Mouse (Mus musculus) CH12.LX (cell line): ENCODE results near the gene Olfr149. TPM values are rescaled to one million over a fixed set of nuclear protein-coding genes. Genes with fewer than 3 reads are reported as not detected.

Experiments
- DNase-seq: peaks from one replicate; pipeline ENCODE4 v3.0.0-alpha.2; 2013; ENCODE audit errors: extremely low read depth
- H3K27ac ChIP-seq: 2 replicates; pipeline ENCODE4 v1.5.1; 2012; ENCODE audit warnings: low read depth, mild to moderate bottlenecking, control low read depth, moderate library complexity; ENCODE audit not compliant: insufficient read depth
- H3K27me3 ChIP-seq: replicated peaks from 2 replicates; pipeline ENCODE3; 2012; ENCODE audit warnings: inconsistent platforms
- H3K36me3 ChIP-seq, 2 experiments: replicated peaks in 1 of 2; 2 replicates each; pipeline versions ENCODE3 to v1.6.1; 2012; ENCODE audit warnings: inconsistent platforms in 1 of 2, low read length in 1 of 2, mild to moderate bottlenecking in 1 of 2, mixed read lengths in 1 of 2, moderate library complexity in 1 of 2; ENCODE audit not compliant: control insufficient read depth in 1 of 2, insufficient read depth in 1 of 2
- H3K4me1 ChIP-seq, 2 experiments: 2 replicates each; pipeline ENCODE4 v1.6.1; 2012; ENCODE audit warnings: inconsistent platforms in 1 of 2, moderate library complexity in 1 of 2; ENCODE audit not compliant: insufficient read depth in 2 of 2, control insufficient read depth in 1 of 2
- H3K4me2 ChIP-seq: 2 replicates; pipeline ENCODE4 v1.6.1; 2012; ENCODE audit warnings: low read depth, mild to moderate bottlenecking, control low read depth; ENCODE audit not compliant: poor library complexity, insufficient read depth, severe bottlenecking
- H3K4me3 ChIP-seq, 3 experiments: fragments of 150-350 bp in 1 of 3; sonication (generic) in 1 of 3; replicated peaks in 1 of 3; 2 replicates each; pipeline versions ENCODE3 to v1.5.1; 2011 to 2012; ENCODE audit warnings: low read depth in 2 of 3, low read length in 2 of 3, mild to moderate bottlenecking in 2 of 3, moderate library complexity in 2 of 3, control low read depth in 1 of 3, improper control_type of control experiment in 1 of 3, inconsistent platforms in 1 of 3, mixed read lengths in 1 of 3; ENCODE audit not compliant: poor library complexity in 1 of 3
- H3K79me2 ChIP-seq: replicated peaks from 2 replicates; pipeline ENCODE4 v1.6.1; 2012; ENCODE audit warnings: mild to moderate bottlenecking, moderate library complexity; ENCODE audit not compliant: control insufficient read depth, poor library complexity, insufficient read depth, severe bottlenecking; ENCODE audit errors: extremely low read depth
- H3K9ac ChIP-seq: 2 replicates; pipeline ENCODE4 v1.6.1; 2012; ENCODE audit warnings: low read depth, mild to moderate bottlenecking, control low read depth, moderate library complexity; ENCODE audit not compliant: insufficient read depth
- H3K9me3 ChIP-seq: replicated peaks from 2 replicates; pipeline ENCODE3; 2012; ENCODE audit warnings: low read length, inconsistent platforms, mixed read lengths
- BHLHE40 ChIP-seq: IDR thresholded peaks from 2 replicates; pipeline ENCODE4 v1.6.1; 2011; ENCODE audit warnings: mild to moderate bottlenecking, low read depth, low read length, improper control_type of control experiment
- CHD1 ChIP-seq: IDR thresholded peaks from 2 replicates; pipeline ENCODE4 v1.6.1; 2012; ENCODE audit warnings: low read depth, low read length, improper control_type of control experiment, inconsistent platforms
- CHD2 ChIP-seq: IDR thresholded peaks from 2 replicates; pipeline ENCODE4 v1.6.1; 2011; ENCODE audit warnings: low read length, improper control_type of control experiment
- CTCF ChIP-seq, 2 experiments: IDR thresholded peaks in 1 of 2; conservative IDR thresholded peaks in 1 of 2; 2 replicates each; pipeline ENCODE4 v1.5.1; 2011 to 2012; ENCODE audit warnings: low read depth in 2 of 2, low read length in 2 of 2, improper control_type of control experiment in 1 of 2, inconsistent platforms in 1 of 2, mild to moderate bottlenecking in 1 of 2, moderate library complexity in 1 of 2
- E2F4 ChIP-seq: IDR thresholded peaks from 2 replicates; pipeline ENCODE4 v1.6.1; 2011; ENCODE audit warnings: low read depth, low read length, improper control_type of control experiment; ENCODE audit not compliant: insufficient replicate concordance
- ELF1 ChIP-seq: IDR thresholded peaks from 2 replicates; pipeline ENCODE4 v1.6.1; 2014; ENCODE audit warnings: low read depth, mild to moderate bottlenecking, inconsistent platforms, low read length, improper control_type of control experiment
- JUN ChIP-seq: IDR thresholded peaks from 2 replicates; pipeline ENCODE4 v1.6.1; 2011; ENCODE audit warnings: low read depth, mild to moderate bottlenecking, low read length, improper control_type of control experiment, moderate library complexity; ENCODE audit not compliant: insufficient read depth
- MXI1 ChIP-seq: IDR thresholded peaks from 2 replicates; pipeline ENCODE4 v1.6.1; 2011; ENCODE audit warnings: mild to moderate bottlenecking, low read depth, low read length, improper control_type of control experiment
- MYC ChIP-seq: IDR thresholded peaks from 2 replicates; pipeline ENCODE4 v1.6.1; 2011; ENCODE audit warnings: low read depth, mild to moderate bottlenecking, improper control_type of control experiment, low read length
- PAX5 ChIP-seq: IDR thresholded peaks from 2 replicates; pipeline ENCODE4 v1.6.1; 2012; ENCODE audit warnings: low read length, inconsistent platforms, mixed read lengths
- RAD21 ChIP-seq: IDR thresholded peaks from 2 replicates; pipeline ENCODE4 v1.6.1; 2011; ENCODE audit warnings: low read depth, mild to moderate bottlenecking, low read length, improper control_type of control experiment, moderate library complexity
- RCOR1 ChIP-seq: conservative IDR thresholded peaks from 2 replicates; pipeline ENCODE4 v1.6.1; 2012; ENCODE audit warnings: low read depth, mild to moderate bottlenecking, inconsistent platforms, low read length, improper control_type of control experiment
- TBP ChIP-seq: conservative IDR thresholded peaks from 2 replicates; pipeline ENCODE4 v1.6.1; 2011; ENCODE audit warnings: low read depth, low read length, improper control_type of control experiment
- ZC3H11A ChIP-seq: IDR thresholded peaks from 2 replicates; pipeline ENCODE4 v1.6.1; 2012; ENCODE audit warnings: low read depth, mild to moderate bottlenecking, inconsistent platforms, low read length, improper control_type of control experiment
- ZKSCAN1 ChIP-seq: IDR thresholded peaks from 2 replicates; pipeline ENCODE4 v1.6.1; 2012; ENCODE audit warnings: low read depth, inconsistent platforms, low read length, improper control_type of control experiment, borderline replicate concordance
- ZNF384 ChIP-seq: IDR thresholded peaks from 2 replicates; pipeline ENCODE4 v1.6.1; 2012; ENCODE audit warnings: low read depth, low read length, improper control_type of control experiment, inconsistent platforms
- dilution Hi-C: fragments of 300-500 bp; cut with MboI; formaldehyde crosslinking; loops from 2 replicates; pipeline ENCODE4 v1.14.3; 2020; ENCODE audit warnings: low sequenced_read_pairs; ENCODE audit not compliant: extremely low pct_unique_long_range_greater_than_20kb, extremely low pct_ligation_motif_present
- in situ Hi-C: fragments of 300-500 bp; cut with MboI; formaldehyde crosslinking; loops from 3 replicates; pipeline ENCODE4 v1.14.3; 2019; ENCODE audit warnings: low sequenced_read_pairs, low pct_ligation_motif_present, low pct_unique_long_range_greater_than_20kb, mixed read lengths
- polyA plus RNA-seq: library from polyadenylated mRNA; unstranded; fragments of >175 nt; gene quantifications from 2 replicates; pipeline ENCODE4 v1.2.1, GENCODE M21; 2012; ENCODE audit warnings: low read depth; ENCODE audit not compliant: insufficient read length
- total RNA-seq, 2 experiments: library from RNA; depleted of rRNA; stranded (reverse); fragments of 300-350 nt in 1 of 2; fragments of >200 nt in 1 of 2; gene quantifications; 2 replicates each; pipeline ENCODE4 v1.2.3; 2012 to 2014

Olfr149 gene
- total and polyA plus RNA-seq, 3 experiments = not detected

DNA sequence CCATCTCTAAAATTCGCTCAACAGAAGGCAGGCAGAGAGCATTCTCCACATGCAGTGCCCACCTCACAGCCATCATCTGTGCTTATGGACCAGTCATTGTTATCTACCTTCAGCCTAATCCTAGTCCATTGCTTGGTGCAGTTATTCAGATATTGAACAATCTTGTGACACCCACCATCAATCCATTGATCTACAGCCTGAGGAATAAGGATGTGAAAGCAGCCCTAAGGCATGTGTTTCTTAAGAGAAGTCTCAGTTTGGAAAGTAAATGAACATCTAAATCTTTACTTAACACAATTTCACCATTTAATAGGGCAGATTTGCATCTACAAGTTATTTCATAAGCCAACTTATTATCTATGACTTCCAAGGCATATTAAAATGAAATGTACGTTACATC is 37.2 kb downstream of the Olfr149 start:
- Histone ChIP-seq H3K4me2 (no peak overlapping the region), H3K27ac (no peak overlapping the region), H3K36me3 (no peaks in the 10 kb centered on the region), H3K9ac (no peak overlapping the region), H3K27me3 (no peaks in the 10 kb centered on the region), H3K9me3 (peaks cover under 1% of the 10 kb centered on the region), H3K4me3 (no peak overlapping the region), H3K79me2 (no peaks in the 10 kb centered on the region), H3K4me1 (no peaks in the 10 kb centered on the region)
- in situ Hi-C loops = no loop called here
- TF ChIP-seq ZKSCAN1 = no peak
- no peak for DNase-seq
- dilution Hi-C loops = no loop called here

DNA sequence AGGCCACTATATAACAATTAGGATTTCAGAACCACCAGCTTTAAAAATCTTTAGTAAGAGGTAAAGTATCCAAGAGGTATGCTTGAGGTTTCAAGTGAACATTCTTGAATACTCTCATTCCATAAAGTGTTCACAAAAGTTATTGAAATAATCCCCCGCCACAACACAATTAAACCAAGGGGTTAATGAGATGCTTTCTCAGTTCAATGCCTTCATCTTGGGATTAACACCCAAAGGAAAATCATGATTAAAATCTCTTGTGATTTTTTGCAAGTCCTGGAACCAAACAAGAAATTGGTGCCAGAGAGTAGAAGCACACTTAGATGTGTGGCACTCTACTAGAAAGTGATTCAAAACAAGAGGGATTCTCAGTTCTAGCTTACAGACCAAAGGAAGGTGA is 40.0 kb downstream of the Olfr149 start, which contains the start of gene Olfr963:
Gene Olfr963 (plus strand): TSS at position 301 of the 400 bp plus-strand sequence.
- H3K4me3 ChIP-seq = no peak within 1 kb of the TSS
- H3K9me3 ChIP-seq = peaks cover 6% of the 10 kb centered on the region
- H3K4me1 ChIP-seq = no peaks in the 10 kb centered on the region
- no peak for DNase-seq
- no peak for TF ChIP-seq RCOR1
- TF ChIP-seq ZC3H11A = no peak
- no peak for TF ChIP-seq JUN
- TF ChIP-seq ELF1 = no peak
- no peak for TF ChIP-seq RAD21
- TF ChIP-seq PAX5 = no peak
- TF ChIP-seq MYC = no peak
- no peak for TF ChIP-seq E2F4
- TF ChIP-seq CHD2 = no peak
- no peak for TF ChIP-seq MXI1
- TF ChIP-seq TBP = no peak
- TF ChIP-seq, all 38 proteins: peak for 0
- Histone ChIP-seq H3K36me3 (no peaks in the 10 kb centered on the region), H3K27ac (no peak within 1 kb of the TSS), H3K79me2 (no peaks in the 10 kb centered on the region), H3K27me3 (no peaks in the 10 kb centered on the region), H3K9ac (no peak within 1 kb of the TSS), H3K4me2 (no peak within 1 kb of the TSS)
- in situ Hi-C loops (no loop called here), dilution Hi-C loops (no loop called here)

DNA sequence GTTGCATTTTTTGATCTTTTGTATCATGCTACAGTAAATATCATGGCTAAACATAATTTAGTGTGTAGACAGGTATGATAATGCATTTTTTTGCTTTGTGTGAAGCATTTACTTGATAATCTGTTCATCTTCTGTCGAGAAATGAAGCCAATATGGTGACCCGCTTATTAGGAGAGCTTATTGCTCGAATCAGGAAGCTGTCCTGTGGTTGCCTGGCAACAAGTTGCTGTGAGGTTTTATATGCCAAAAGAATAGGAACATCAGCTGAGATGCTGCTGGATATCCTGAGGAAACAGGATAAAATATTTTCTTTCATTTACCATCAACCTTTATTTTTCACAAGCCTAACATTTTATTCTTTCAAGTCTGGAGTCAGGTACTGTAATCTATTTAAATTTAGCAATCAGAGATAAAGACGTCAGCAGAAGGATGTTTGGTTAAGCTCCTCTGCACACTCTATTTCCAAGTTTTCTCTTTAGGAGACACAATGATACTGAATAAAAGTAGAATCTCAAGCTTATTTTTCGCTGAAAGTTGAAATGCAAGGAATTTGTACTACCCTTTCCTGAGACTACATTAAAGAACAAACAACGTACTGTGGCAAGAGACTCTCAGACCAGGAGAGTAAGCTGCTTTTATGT is 52.0 kb downstream of the Olfr149 start:
- H3K4me3 ChIP-seq = no peak overlapping the region
- no peak overlapping the region for H3K27ac ChIP-seq
- TF ChIP-seq E2F4 = no peak
- no peak for TF ChIP-seq PAX5
- no peak for TF ChIP-seq JUN
- TF ChIP-seq CTCF (conservative IDR thresholded peaks at IDR 0.05 in 1 of 2, IDR thresholded peaks at IDR 0.05 in 1 of 2; ENCODE audit: low read depth in 2 of 2, low read length in 2 of 2) = no peak
- TF ChIP-seq CHD1 = no peak
- no peak for TF ChIP-seq BHLHE40
- no peak for TF ChIP-seq ZNF384
- TF ChIP-seq, all 38 proteins: peak for 0
- no peaks in the 10 kb centered on the region for H3K9me3 ChIP-seq
- H3K4me1 ChIP-seq = no peaks in the 10 kb centered on the region
- no peaks in the 10 kb centered on the region for H3K27me3 ChIP-seq
- H3K9ac ChIP-seq = no peak overlapping the region
- DNase-seq = no peak
- in situ Hi-C loops (no loop called here), dilution Hi-C loops (no loop called here)
- no peaks in the 10 kb centered on the region for H3K36me3 ChIP-seq
- H3K79me2 ChIP-seq = no peaks in the 10 kb centered on the region
- H3K4me2 ChIP-seq = no peak overlapping the region; the same call in 1 of the 2 replicates
